Mouse (Mus musculus) heart, embryonic 12.5 days (tissue): ENCODE results near the gene Plk2. TPM values are rescaled to one million over a fixed set of nuclear protein-coding genes. Genes with fewer than 3 reads are reported as not detected.

Experiments
- ATAC-seq: fragments of 200-750 bp; cut with Nextera tagmentation; 2 replicates; pipeline ENCODE4 v1.8.0; 2017; ENCODE audit warnings: moderate TSS enrichment, moderate library complexity; ENCODE audit not compliant: insufficient number of reproducible peaks, low FRiP score
- H3K27ac ChIP-seq: fragments of 300-500 bp; sonication (generic); 2 replicates; pipeline ENCODE4 v1.5.1; 2016; ENCODE audit warnings: mild to moderate bottlenecking, moderate library complexity; ENCODE audit not compliant: poor library complexity, severe bottlenecking
- H3K27me3 ChIP-seq: fragments of 300-500 bp; sonication (generic); replicated peaks from 2 replicates; pipeline ENCODE4 v1.6.1; 2016; ENCODE audit warnings: mild to moderate bottlenecking, moderate library complexity
- H3K36me3 ChIP-seq: fragments of 300-500 bp; sonication (generic); 2 replicates; pipeline ENCODE4 v1.6.1; 2016; ENCODE audit warnings: mild to moderate bottlenecking, moderate library complexity
- H3K4me1 ChIP-seq: fragments of 300-500 bp; sonication (generic); replicated peaks from 2 replicates; pipeline ENCODE4 v1.6.1; 2016; ENCODE audit warnings: mild to moderate bottlenecking
- H3K4me2 ChIP-seq: fragments of 300-500 bp; sonication (generic); 2 replicates; pipeline ENCODE4 v1.6.1; 2016; ENCODE audit warnings: mild to moderate bottlenecking, moderate library complexity
- H3K4me3 ChIP-seq: fragments of 300-500 bp; sonication (generic); 2 replicates; pipeline ENCODE4 v1.5.1; 2016; ENCODE audit warnings: mild to moderate bottlenecking
- H3K9ac ChIP-seq: fragments of 300-500 bp; sonication (generic); 2 replicates; pipeline ENCODE4 v1.6.1; 2016; ENCODE audit warnings: mild to moderate bottlenecking, moderate library complexity
- H3K9me3 ChIP-seq: fragments of 300-500 bp; sonication (generic); replicated peaks from 2 replicates; pipeline ENCODE4 v1.6.1; 2016; ENCODE audit warnings: mild to moderate bottlenecking, moderate library complexity
- WGBS: fragments of 180-500 bp; shearing (Covaris S2); methylation state at CpG from one replicate; pipeline ENCODE4 v1.1.7; 2016; 5-methylcytosine and 5-hydroxymethylcytosine counted together
- polyA plus RNA-seq: library from polyadenylated mRNA; unstranded; fragments of >200 nt; fragmentation: Nextera tagmentation; extraction: Ambion mirVana; gene quantifications from 2 replicates; pipeline ENCODE4 v1.2.1, GENCODE M21; 2016

Plk2 gene
- polyA plus RNA-seq, 1 experiment from 2014 or later = 171 TPM

- Histone ChIP-seq H3K9ac (no peak overlapping the region), H3K36me3 (no peaks in the 10 kb centered on the region), H3K4me2 (no peak overlapping the region), H3K4me3 (no peak overlapping the region), H3K4me1 (peaks cover 9% of the 10 kb centered on the region; the same call in 1 of the 2 replicates), H3K27me3 (no peaks in the 10 kb centered on the region), H3K9me3 (no peaks in the 10 kb centered on the region), H3K27ac (peak overlapping the region; percentile 32; the same call in 1 of the 2 replicates)
- peak; percentile 69; the same call in 1 of the 2 replicates for ATAC-seq
- WGBS = 32% methylated on average over 12 of the region's 12 CpGs
These were observed 17.8 kb downstream of the Plk2 start for GRCm38 (mm10) chr13:110412572-110413209.

DNA sequence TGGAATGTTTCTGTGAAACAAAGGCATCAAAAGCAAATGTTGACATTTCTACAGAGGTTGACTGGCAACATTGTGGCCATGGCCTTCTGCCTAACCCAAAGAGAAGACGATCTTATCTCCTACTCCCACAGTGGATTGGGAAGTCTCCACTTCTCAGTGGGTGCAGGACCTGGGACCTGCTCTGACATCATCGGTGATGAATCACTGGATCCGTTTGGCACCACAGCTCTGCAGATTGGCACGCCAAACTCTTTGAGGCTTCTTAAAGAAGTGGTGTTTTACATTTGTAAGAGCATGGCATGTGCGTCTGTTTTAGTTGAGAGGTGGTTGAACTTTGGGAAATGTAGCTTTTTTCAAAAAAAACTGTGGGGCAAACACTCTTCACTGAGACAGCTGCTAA lies 23.8 kb downstream of the Plk2 start:
- no peak overlapping the region for H3K27ac ChIP-seq
- no peaks in the 10 kb centered on the region for H3K9me3 ChIP-seq
- no peaks in the 10 kb centered on the region for H3K27me3 ChIP-seq
- WGBS = 68% methylated on average over 5 of the region's 5 CpGs
- ATAC-seq = no peak
- no peak overlapping the region for H3K4me3 ChIP-seq
- H3K4me1 ChIP-seq = no peaks in the 10 kb centered on the region
- no peaks in the 10 kb centered on the region for H3K36me3 ChIP-seq
- H3K9ac ChIP-seq = no peak overlapping the region
- H3K4me2 ChIP-seq = no peak overlapping the region

DNA sequence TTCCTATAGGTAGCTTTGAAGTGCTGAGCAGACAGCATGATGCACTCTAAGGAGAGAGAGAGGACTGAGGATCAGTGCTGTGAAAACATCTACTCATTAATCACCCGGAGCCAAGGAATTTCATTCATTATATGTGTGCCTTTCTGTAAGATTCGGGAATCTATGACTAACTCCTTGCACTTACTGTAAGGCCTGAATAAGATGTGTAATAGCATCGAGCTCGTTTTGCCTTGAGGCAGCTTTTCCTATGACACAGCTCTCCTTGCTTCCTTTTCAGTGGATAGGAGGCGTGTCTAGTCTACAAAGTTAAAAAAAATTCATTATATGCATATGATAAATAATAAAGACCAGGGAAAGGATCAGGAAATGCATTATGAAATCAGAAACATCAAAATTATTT lies 24.8 kb downstream of the Plk2 start:
- 72% methylated on average over 5 of the region's 5 CpGs for WGBS
- ATAC-seq = no peak

GRCm38 (mm10) chr13:110422434-110422833 lies 27.6 kb downstream of the Plk2 start:
- Histone ChIP-seq H3K36me3 (no peaks in the 10 kb centered on the region), H3K9me3 (no peaks in the 10 kb centered on the region), H3K27me3 (no peaks in the 10 kb centered on the region), H3K4me1 (no peaks in the 10 kb centered on the region), H3K27ac (no peak overlapping the region), H3K9ac (no peak overlapping the region), H3K4me2 (no peak overlapping the region), H3K4me3 (no peak overlapping the region)
- no peak for ATAC-seq
- WGBS = 42% methylated on average over 7 of the region's 7 CpGs

More for the DNA sequence above, 24.8 kb downstream of the Plk2 start:
- Histone ChIP-seq H3K4me3 (no peak overlapping the region), H3K9me3 (no peaks in the 10 kb centered on the region), H3K27me3 (no peaks in the 10 kb centered on the region), H3K27ac (no peak overlapping the region), H3K9ac (no peak overlapping the region), H3K36me3 (no peaks in the 10 kb centered on the region), H3K4me2 (no peak overlapping the region), H3K4me1 (no peaks in the 10 kb centered on the region)

GRCm38 (mm10) chr13:110425512-110426222 lies 30.8 kb downstream of the Plk2 start:
- Histone ChIP-seq H3K27ac (no peak overlapping the region), H3K9ac (no peak overlapping the region), H3K9me3 (no peaks in the 10 kb centered on the region), H3K4me2 (no peak overlapping the region), H3K4me1 (no peaks in the 10 kb centered on the region), H3K36me3 (no peaks in the 10 kb centered on the region), H3K4me3 (no peak overlapping the region), H3K27me3 (no peaks in the 10 kb centered on the region)
- ATAC-seq = no peak
- WGBS = 71% methylated on average over 8 of the region's 8 CpGs

GRCm38 (mm10) chr13:110431388-110431787 lies 36.5 kb downstream of the Plk2 start:
- H3K36me3 ChIP-seq = no peaks in the 10 kb centered on the region

DNA sequence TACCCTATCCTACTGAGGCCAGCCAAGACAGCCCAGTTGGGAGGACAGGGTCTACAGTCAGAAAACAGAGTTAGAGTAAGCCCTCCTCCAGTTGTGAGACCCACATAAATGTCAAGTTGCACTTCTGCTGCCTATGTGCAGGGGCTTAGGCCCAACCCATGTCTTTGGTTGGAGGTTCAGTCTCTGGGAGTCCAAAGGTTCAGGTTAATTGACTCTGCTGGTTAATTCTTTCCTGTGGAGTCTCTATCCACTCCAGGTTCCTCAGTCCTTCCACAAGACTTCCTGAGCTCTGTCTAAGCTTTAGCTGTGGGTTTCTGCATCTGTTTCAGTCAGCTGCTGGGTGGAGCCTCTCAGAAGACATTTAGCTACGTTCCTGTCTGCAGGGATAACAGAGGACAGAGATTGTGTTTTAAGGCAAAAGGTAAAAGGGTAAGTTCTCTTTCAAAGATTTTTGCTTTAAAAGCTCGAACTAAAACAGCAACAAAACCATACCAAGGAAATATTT lies 37.3 kb downstream of the Plk2 start:
- no peaks in the 10 kb centered on the region for H3K36me3 ChIP-seq
- H3K4me2 ChIP-seq = no peak overlapping the region
- peaks cover 4% of the 10 kb centered on the region for H3K4me1 ChIP-seq
- H3K27me3 ChIP-seq = no peaks in the 10 kb centered on the region
- H3K9me3 ChIP-seq = no peaks in the 10 kb centered on the region
- no peak overlapping the region for H3K4me3 ChIP-seq
- H3K27ac ChIP-seq = no peak overlapping the region
- WGBS = 56% methylated on average over 2 of the region's 2 CpGs
- no peak overlapping the region for H3K9ac ChIP-seq
- no peak for ATAC-seq

More at GRCm38 (mm10) chr13:110431388-110431787, 36.5 kb downstream of the Plk2 start:
- no peak for ATAC-seq
- Histone ChIP-seq H3K4me3 (no peak overlapping the region), H3K4me1 (peaks cover 4% of the 10 kb centered on the region; the same call in 1 of the 2 replicates), H3K27ac (no peak overlapping the region), H3K4me2 (no peak overlapping the region), H3K9me3 (no peaks in the 10 kb centered on the region), H3K9ac (no peak overlapping the region), H3K27me3 (no peaks in the 10 kb centered on the region)

- no peak overlapping the region for H3K9ac ChIP-seq
- H3K36me3 ChIP-seq = no peaks in the 10 kb centered on the region
- 83% methylated on average over 4 of the region's 4 CpGs for WGBS
- no peaks in the 10 kb centered on the region for H3K27me3 ChIP-seq
- no peak overlapping the region for H3K27ac ChIP-seq
- H3K4me3 ChIP-seq = no peak overlapping the region
- H3K4me1 ChIP-seq = peaks cover 4% of the 10 kb centered on the region
- no peak for ATAC-seq
- no peaks in the 10 kb centered on the region for H3K9me3 ChIP-seq
- no peak overlapping the region for H3K4me2 ChIP-seq
These were observed 37.8 kb downstream of the Plk2 start for GRCm38 (mm10) chr13:110432613-110433012.

DNA sequence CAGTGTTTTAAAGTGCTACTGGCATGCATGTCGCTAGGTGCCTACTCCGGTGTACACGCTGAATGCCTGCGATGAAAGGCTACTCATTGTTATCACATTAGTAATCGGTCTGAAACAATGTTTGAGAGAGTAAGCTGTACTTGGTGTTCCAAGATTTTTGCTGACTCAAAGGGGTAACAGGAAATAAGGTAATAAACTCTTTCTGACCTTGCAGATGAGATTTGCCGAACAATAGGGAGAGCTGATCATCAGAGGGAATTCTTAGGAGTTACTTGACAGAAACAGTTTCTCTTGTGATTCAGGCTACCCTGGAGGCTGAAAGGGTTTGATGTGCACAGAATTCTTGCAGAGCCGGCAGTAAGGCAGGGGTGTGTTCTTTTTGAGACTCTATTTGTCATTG lies 41.8 kb downstream of the Plk2 start:
- WGBS = 52% methylated on average over 7 of the region's 7 CpGs
- no peak overlapping the region for H3K4me3 ChIP-seq
- no peaks in the 10 kb centered on the region for H3K36me3 ChIP-seq
- H3K4me1 ChIP-seq = peaks cover 4% of the 10 kb centered on the region
- H3K27me3 ChIP-seq = no peaks in the 10 kb centered on the region
- no peak overlapping the region for H3K27ac ChIP-seq
- no peak overlapping the region for H3K9ac ChIP-seq
- no peaks in the 10 kb centered on the region for H3K9me3 ChIP-seq
- no peak for ATAC-seq
- H3K4me2 ChIP-seq = no peak overlapping the region

DNA sequence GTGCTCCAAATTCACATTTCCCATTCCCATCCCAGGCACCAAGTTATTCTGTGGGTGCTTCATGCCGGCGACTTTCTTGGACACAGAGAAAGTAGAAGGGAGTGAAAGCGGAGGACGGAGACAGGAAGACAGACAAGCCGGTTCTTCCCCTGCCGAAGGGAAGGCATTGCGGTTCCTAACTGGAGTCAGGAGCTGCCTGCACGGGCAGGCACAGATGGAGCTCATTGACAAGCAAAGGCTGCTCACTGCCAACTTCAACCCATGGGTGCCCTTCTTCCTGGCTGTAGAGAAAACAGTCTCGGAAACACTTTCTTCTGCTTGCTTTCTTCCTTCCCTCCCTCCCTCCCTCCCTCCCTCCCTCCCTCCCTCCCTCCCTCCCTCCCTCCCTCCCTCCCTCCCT lies 43.8 kb downstream of the Plk2 start:
- no peaks in the 10 kb centered on the region for H3K36me3 ChIP-seq
- 77% methylated on average over 9 of the region's 9 CpGs for WGBS
- ATAC-seq = no peak
- H3K4me2 ChIP-seq = no peak overlapping the region
- H3K4me1 ChIP-seq = peaks cover 7% of the 10 kb centered on the region
- H3K27me3 ChIP-seq = no peaks in the 10 kb centered on the region
- H3K4me3 ChIP-seq = no peak overlapping the region
- no peak overlapping the region for H3K27ac ChIP-seq
- H3K9ac ChIP-seq = no peak overlapping the region
- H3K9me3 ChIP-seq = no peaks in the 10 kb centered on the region

GRCm38 (mm10) chr13:110444335-110444734 lies 49.5 kb downstream of the Plk2 start:
- Histone ChIP-seq H3K27me3 (no peaks in the 10 kb centered on the region), H3K9me3 (no peaks in the 10 kb centered on the region), H3K4me1 (peaks cover 31% of the 10 kb centered on the region), H3K4me2 (no peak overlapping the region), H3K27ac (no peak overlapping the region; the same call in 1 of the 2 replicates), H3K4me3 (no peak overlapping the region), H3K9ac (no peak overlapping the region), H3K36me3 (no peaks in the 10 kb centered on the region)
- 56% methylated on average over 4 of the region's 4 CpGs for WGBS
- no peak for ATAC-seq
